Mouse (Mus musculus): ENCODE data around the gene Satb1.

GRCm38 (mm10) chr17:51784935-51785334, 48.2 kb downstream of the Satb1 start:
- TF ChIP-seq CTCF (IDR thresholded peaks at IDR 0.05; ENCODE audit: borderline replicate concordance, extremely low read depth, insufficient read depth, insufficient read length) = no peak
- TF ChIP-seq POLR2A (IDR thresholded peaks at IDR 0.05; ENCODE audit: borderline replicate concordance, extremely low read depth, insufficient read depth, insufficient read length, poor library complexity, severe bottlenecking) = no peak

Measured in brain, embryonic 14.5 days (tissue).